Mouse (Mus musculus) ES-Bruce4 (cell line): ENCODE measurements around the gene Actr8.

Experiments
- CTCF ChIP-seq: IDR thresholded peaks from one replicate; pipeline ENCODE4 v1.8.1; 2011; ENCODE audit warnings: low read depth, low read length
- EP300 ChIP-seq: IDR thresholded peaks from 2 replicates; pipeline ENCODE4 v1.6.1; 2011; ENCODE audit warnings: low read depth, low read length; ENCODE audit not compliant: insufficient read depth
- POLR2A ChIP-seq: IDR thresholded peaks from one replicate; pipeline ENCODE4 v1.8.1; 2011; ENCODE audit warnings: low read length; ENCODE audit not compliant: insufficient read depth

- TF ChIP-seq POLR2A (no peak), CTCF (no peak), EP300 (no peak)
These were observed 20.8 kb downstream of the Actr8 start for GRCm38 (mm10) chr14:29998747-29999474.
